Mouse (Mus musculus) cerebellum, postnatal 10 days (tissue): ENCODE measurements around the gene Ttll11.

Experiments
- DNase-seq, 2 experiments: peaks; one replicate each; pipeline ENCODE4 v3.0.0; 2021; ENCODE audit warnings: mixed read lengths in 2 of 2

Ttll11 gene

DNA sequence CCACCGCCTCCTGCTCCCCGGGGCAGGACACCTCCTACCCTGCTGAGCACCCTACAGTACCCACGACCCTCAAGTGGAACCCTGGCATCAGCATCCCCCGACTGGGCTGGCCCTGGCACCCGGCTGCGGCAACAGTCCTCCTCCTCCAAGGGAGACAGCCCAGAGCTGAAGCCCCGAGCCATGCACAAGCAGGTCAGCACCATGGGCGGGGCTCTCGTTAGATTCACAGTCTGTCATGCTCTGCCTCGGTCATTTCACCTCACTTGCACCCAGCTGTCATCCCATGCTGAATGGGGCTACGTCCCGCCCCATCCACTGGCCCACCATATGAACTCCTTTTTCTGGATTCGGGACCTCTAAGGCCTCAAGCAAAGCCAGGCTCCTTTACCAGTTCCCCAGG lies 259.2 kb downstream of the Ttll11 start:
- peak in 1 of 2 experiments; percentile 63 for DNase-seq

DNA sequence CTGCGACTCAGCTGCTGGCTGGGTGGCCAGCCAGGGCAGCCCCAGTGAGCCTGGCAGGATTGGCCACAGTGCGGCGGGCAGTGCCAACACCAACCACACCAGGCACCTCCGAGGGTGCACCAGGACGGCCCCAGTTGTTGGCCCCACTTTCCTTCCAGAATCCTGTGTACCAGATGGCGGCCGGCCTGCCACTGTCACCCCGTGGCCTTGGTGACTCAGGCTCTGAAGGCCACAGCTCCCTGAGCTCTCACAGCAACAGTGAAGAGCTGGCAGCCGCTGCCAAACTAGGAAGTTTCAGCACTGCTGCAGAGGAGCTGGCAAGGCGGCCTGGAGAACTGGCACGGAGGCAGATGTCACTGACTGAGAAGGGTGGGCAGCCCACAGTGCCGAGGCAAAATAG lies 259.6 kb downstream of the Ttll11 start:
- peak; percentile 77 to 88 for DNase-seq

DNA sequence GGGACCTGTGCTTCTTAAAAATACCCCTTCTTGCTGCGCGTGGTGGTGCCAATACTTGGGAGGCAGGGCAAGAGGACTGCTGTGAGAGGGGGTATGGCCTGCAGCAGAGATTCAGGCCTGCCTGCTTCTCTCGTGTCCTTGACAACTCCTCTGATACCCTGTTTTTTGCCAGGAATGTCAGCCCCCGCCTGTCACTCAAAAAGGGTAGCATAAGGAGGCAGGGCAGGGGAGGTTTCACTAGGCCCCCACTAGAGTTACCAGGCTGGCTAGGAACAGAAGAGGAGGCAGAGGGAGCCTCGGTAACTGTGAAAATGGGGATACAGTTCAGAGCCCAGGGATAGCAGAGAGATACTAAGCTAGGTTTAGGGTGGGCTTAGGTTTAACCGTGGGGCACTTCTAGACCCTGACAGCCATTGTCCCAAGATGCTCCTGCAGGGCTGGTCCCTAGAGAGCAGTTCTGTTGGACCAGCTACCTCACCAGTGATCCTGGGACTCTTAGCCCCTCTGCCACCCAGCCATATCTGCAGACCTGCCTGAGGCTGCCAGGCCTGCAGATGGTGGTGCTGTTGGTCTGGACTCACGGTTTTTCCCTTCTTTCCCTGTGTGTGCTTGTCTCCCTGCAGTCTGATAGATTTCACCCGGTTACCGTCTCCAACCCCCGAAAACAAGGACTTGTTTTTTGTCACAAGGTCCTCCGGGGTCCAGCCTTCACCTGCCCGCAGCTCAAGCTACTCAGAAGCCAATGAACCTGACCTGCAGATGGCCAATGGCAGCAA lies 260.3 kb downstream of the Ttll11 start:
- peak; percentile 61 to 62 for DNase-seq

DNA sequence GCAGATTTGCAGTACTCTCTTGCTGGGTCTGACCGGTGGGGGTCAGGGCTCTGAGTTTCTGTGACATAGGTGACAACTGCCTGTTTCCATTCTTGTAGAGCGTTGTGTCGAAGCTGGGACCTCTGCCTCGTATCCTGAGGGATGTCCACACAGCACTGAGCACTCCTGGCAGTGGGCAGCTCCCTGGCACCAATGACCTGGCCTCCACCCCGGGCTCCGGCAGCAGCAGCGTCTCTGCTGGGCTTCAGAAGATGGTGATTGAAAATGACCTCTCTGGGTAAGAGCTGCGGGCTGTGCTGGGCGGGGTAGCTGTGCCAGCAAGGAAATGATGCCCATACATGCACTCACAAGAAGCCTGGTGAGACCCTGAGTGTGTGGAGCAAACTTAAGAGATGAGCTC lies 261.1 kb downstream of the Ttll11 start:
- peak; percentile 38 to 47 for DNase-seq

DNA sequence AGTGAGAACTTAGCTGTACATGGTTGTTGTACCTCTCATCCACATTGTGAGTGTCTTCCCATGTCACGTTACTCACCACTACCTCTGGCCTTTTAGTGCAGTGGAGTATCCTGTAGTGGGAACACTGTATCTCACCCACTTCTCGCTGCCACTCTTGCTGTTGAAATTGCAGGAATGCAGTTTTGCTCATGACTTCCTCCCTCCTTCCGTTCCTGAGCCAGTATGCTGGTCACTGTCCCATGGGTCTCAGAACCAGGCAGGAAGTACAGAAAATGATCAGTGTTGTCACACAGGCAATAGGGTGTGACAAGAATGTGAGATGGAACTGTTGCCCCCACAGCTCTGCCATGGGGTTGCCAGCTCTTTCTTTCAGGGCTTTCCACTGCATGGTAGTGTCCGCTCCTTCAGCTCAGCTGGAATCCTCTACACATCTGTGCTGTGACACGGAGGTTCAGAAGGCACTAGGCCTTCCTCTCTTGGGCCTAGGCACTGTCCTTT lies 261.7 kb downstream of the Ttll11 start:
- DNase-seq = no peak

DNA sequence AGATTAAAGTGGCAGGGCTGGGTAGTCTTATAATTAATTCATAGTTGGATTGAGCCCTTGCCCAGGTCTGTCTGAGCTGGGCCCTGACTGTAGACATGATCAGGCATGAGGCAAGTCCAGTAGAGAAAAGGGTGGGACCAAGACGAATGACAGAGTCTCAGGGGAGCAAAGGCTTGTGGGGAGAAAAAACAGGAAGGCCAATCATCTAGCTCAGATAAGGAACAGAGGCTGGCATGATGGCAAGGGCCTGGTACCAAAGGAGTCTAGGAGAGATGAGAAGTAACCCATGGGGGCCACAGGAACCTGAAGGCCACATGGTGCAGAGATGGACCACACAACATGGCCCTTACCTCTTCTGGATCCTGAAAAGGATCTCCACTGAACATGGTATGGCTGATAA lies 263.5 kb downstream of the Ttll11 start:
- no peak for DNase-seq

DNA sequence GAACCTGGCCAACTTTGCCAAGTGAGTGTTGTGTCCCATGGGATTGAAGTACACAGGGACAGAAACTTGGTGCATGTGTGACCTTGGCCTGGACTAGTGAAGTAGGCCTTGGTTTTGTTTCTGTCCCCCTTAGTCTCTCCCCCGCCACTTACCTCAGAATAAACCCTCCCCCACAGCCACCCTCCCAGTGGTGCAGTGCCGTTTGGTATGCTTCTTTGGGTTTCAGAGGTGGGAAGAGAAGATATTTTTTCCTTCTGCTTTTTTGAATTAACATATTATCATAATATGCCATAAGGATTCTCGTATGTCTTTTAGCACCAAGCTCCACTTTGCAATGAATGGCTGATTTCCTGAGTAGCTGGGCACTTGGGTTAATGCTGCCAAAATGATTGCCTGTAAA lies 264.2 kb downstream of the Ttll11 start:
- no peak for DNase-seq

DNA sequence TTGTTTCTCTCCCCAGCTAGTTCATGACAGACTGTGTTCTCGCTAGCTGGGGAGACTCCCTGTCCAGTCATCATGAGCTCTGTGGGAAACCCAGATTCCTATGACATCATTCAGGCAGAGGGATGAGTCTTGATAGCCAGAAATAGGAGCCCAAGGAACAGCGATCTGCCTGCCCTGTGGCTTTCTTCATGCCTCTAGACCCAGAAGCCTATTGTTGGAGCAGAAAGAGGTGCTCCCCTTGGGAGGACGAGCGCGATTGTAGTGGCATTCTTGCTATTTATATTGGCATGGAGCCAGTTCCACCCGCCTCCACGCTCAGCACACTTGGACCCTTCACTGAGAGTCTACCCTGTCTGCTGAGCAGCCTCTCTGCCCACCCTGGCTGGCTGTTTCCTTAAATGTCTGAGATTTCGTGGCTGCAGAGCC lies 265.0 kb downstream of the Ttll11 start:
- DNase-seq = no peak

DNA sequence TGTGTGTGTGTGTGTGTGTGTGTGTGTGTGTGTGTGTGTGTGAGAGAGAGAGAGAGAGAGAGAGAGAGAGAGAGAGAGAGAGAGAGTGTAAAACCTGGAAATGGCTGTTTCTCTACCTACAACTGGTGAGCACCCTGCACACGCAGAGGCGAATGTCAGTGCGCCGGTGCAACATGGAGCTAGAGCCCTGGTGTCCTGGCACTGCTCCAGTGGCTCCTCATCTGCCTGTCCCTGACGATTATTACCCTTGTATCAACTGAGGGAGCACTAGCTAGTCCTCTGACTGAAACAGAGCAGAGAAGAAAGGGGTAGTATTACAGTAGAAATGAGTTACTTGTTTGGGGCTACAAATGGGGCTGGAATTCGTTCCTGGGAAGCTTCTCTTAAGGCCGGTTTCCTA lies 266.3 kb downstream of the Ttll11 start:
- DNase-seq = no peak

DNA sequence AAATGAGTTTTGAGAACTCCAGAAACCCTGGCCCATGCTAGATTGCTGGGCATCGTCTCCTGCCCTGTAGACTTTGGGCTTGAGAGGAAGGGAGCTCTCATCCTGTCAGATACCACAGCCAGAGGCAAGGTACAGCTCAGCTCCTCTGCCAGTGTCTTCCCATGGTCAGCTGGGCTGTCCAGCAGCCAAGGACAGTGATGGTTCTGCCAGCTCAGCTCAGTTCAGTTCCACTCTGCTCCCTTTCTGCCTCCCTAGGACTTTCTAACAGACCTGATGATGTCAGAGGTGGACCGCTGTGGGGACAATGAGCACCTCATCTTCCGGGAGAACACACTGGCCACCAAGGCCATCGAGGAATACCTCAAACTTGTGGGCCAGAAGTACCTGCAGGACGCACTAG lies 267.1 kb downstream of the Ttll11 start:
- DNase-seq = no peak

DNA sequence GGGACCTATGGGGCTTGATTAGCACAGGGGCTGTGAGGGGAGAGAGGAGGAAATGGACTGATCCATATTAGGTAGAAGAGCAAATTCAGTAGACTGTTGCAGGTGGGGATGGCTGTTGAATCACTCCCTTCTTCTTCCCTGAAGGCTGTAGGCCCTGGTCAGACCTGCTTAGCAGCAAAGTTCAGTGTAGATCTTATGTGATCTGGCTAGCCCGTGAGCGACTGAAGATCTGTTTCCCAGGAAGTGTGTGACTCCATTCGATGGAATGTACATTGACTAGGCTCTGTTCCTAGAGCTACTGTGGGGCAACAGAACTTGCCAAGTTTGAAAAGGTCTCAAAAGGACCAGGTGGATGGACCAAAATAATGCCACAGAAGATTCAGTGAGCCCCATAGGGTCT lies 276.5 kb downstream of the Ttll11 start:
- no peak for DNase-seq

DNA sequence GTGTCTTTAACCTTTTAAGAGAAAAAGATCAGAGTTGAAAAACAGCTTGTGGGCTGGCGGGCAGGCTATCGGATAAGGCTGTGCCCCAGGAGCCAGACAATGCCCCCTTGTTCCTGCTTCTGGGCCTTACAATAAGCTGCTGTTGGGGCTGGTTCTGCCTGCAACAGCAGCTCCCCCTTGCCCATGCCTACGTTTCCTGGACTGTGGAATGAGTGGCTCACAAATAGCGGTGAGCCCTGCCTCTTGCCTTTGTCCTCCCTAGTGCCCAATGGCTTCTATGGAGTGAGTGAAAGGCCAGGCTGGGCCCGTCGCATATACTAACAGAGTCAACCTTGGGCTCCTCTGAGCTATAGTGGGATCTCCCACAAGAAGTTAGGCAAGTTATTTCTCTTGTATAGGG lies 277.1 kb downstream of the Ttll11 start:
- DNase-seq = no peak

DNA sequence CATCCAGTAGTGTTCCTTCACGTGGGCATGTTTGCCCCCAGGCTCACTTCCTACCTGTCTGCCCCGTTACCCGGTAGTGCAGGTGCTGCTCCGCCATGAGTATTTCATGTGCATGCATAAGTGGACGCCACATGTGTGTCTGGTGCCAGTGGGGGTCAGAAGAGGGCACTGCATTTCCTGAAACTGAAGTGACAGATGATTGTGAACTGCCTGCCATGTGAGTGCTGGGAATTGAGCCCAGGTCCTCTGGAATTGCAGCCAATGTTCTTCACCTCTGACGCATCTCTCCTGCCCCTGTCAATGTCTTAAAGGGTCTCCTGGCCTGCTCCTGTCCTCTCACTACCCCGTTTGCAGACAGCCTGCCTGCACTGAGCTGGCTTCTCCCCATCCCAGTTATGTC lies 277.7 kb downstream of the Ttll11 start:
- no peak for DNase-seq
